Mouse (Mus musculus) myocyte (in vitro differentiated cells): ENCODE data around the gene Smpd4.

Source experiments
- CEBPB ChIP-seq: IDR thresholded peaks from 2 replicates; pipeline ENCODE4 v1.6.1; 2011; ENCODE audit warnings: mild to moderate bottlenecking, moderate library complexity; ENCODE audit not compliant: poor library complexity, insufficient read depth, severe bottlenecking
- E2F4 ChIP-seq: IDR thresholded peaks from one replicate; pipeline ENCODE4 v1.6.1; 2011; ENCODE audit warnings: mild to moderate bottlenecking, control low read depth, moderate library complexity; ENCODE audit not compliant: insufficient read depth
- MAX ChIP-seq: IDR thresholded peaks from one replicate; pipeline ENCODE4 v1.6.1; 2011; ENCODE audit warnings: low read depth, mild to moderate bottlenecking, control low read depth
- MYOD1 ChIP-seq, 3 experiments: IDR thresholded peaks; one replicate each; pipeline ENCODE4 v1.6.1; 2011; ENCODE audit warnings: control low read depth in 2 of 3, low read depth in 2 of 3, mild to moderate bottlenecking in 2 of 3, moderate library complexity in 1 of 3; ENCODE audit not compliant: insufficient read length in 2 of 3, control insufficient read depth in 1 of 3
- POLR2A ChIP-seq: IDR thresholded peaks from one replicate; pipeline ENCODE4 v1.6.1; 2011; ENCODE audit warnings: low read depth, mild to moderate bottlenecking, control low read depth, moderate library complexity; ENCODE audit not compliant: insufficient read length
- POLR2AphosphoS2 ChIP-seq: IDR thresholded peaks from one replicate; pipeline ENCODE4 v1.6.1; 2011; ENCODE audit warnings: low read depth, control low read depth; ENCODE audit not compliant: insufficient read length
- REST ChIP-seq: IDR thresholded peaks from one replicate; pipeline ENCODE4 v1.6.1; 2011; ENCODE audit warnings: mild to moderate bottlenecking, control low read depth, moderate library complexity; ENCODE audit not compliant: insufficient read depth, insufficient read length
- TCF12 ChIP-seq: IDR thresholded peaks from one replicate; pipeline ENCODE4 v1.6.1; 2011; ENCODE audit warnings: mild to moderate bottlenecking, control low read depth; ENCODE audit not compliant: poor library complexity, insufficient read depth, severe bottlenecking
- TCF3 ChIP-seq: IDR thresholded peaks from one replicate; pipeline ENCODE4 v1.6.1; 2011; ENCODE audit warnings: low read depth, control low read depth; ENCODE audit not compliant: insufficient read length
- USF1 ChIP-seq: IDR thresholded peaks from one replicate; pipeline ENCODE4 v1.6.1; 2011; ENCODE audit warnings: low read depth, mild to moderate bottlenecking, control low read depth, moderate library complexity

GRCm38 (mm10) chr16:17665568-17665967 is 46.4 kb downstream of the Smpd4 start:
- no peak for TF ChIP-seq POLR2A
- TF ChIP-seq USF1: no peak
- TF ChIP-seq MYOD1 (IDR thresholded peaks at IDR 0.05; ENCODE audit: control insufficient read depth in 1 of 3, insufficient read length in 2 of 3, low read depth in 2 of 3): no peak
- TF ChIP-seq TCF12: no peak
- TF ChIP-seq POLR2AphosphoS2: no peak
- TF ChIP-seq REST: no peak
- TF ChIP-seq E2F4: no peak
- no peak for TF ChIP-seq CEBPB
- TF ChIP-seq MAX: no peak
- TF ChIP-seq TCF3: no peak
